Mouse (Mus musculus): Measurements from ENCODE around the gene Slc5a2. TPM values are rescaled to one million over a fixed set of nuclear protein-coding genes. Genes with fewer than 3 reads are reported as not detected.

Slc5a2 gene
- total RNA-seq (2021), result not detected
- long read RNA-seq, experiment 1, result 0 reads
- long read RNA-seq, experiment 2, result 0 reads

DNA sequence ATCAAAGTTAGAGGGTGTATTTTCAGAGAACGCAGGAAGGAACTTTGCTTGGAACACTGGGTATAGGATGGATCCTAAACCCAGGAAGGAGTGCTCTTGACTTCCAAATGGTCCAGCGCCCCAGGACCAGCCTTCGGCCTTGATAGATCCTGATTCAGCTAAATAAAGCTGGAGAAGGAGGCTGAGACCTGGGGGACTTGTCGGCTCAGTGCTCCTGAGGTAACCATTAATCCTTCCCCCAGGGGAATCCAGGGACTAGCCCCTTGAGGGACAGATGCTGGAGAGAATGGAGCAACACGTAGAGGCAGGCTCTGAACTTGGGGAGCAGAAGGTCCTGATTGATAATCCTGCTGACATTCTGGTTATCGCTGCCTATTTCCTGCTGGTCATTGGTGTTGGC lies at the start of gene Slc5a2:
Slc5a2 (plus strand) TSS at position 247 of the 400 bp plus-strand sequence.
- no peak within 1 kb of the TSS for H3K4me3 ChIP-seq
- H3K27ac ChIP-seq, result no peak within 1 kb of the TSS
- no peak for DNase-seq (ENCODE audit: low spot score in 2 of 2)
- TF ChIP-seq CTCF (conservative IDR thresholded peaks at IDR 0.05), result no peak

GRCm38 (mm10) chr7:128219952-128220351 lies 45.5 kb upstream of the Slc5a2 start:
- DNase-seq (ENCODE audit: low spot score in 2 of 2), result no peak
- no peak for TF ChIP-seq CTCF (conservative IDR thresholded peaks at IDR 0.05)
- peak overlapping the region; percentile 64; the same call in 1 of the 2 replicates for H3K27ac ChIP-seq
- H3K4me3 ChIP-seq, result no peak overlapping the region

DNA sequence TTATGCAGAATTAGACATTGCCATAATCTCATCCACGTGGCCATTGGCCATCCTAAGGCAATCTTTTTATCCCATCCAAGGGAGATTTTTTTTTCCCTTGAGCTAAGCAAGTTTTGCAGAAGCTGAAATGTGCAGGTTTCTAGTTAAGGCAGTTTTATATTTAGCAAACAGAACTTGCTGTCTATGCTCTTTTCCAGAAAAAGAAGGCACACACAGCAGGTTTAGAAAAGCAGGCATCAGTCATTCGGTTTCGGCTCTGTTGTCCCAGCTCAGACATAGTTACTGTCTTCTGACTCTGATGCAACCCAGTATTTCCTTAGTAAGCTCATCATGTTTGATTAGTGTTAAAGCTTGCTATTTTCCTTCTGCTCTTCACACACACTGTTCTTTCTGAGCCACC lies 44.5 kb upstream of the Slc5a2 start:
- no peak for TF ChIP-seq CTCF (conservative IDR thresholded peaks at IDR 0.05)
- Histone ChIP-seq H3K27ac (peak overlapping the region; percentile 64; the same call in 1 of the 2 replicates), H3K4me3 (no peak overlapping the region)
- DNase-seq (ENCODE audit: low spot score in 2 of 2), result peak in 1 of 2 experiments; percentile 34

DNA sequence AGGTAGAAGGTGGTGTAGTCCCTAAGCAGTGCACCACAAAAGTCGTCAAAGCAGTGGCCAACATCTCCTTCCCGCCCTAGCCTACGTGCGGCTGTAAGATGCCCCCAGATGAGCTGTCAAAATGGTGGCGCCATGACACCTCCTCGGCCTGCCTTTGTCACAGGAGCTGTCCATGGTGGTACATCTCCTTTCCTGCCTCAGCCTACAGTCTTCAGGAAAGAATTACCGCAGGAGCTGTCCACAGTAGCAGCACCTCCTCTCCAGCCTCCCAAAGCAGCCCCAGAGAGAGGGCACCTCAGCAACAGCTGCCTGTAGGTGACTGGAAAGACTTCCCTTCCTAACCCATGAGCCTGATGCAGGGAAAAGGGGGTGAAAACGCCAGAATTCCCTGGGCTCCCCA lies 33.7 kb upstream of the Slc5a2 start:
- TF ChIP-seq CTCF (conservative IDR thresholded peaks at IDR 0.05), result no peak
- Histone ChIP-seq H3K4me3 (no peak overlapping the region), H3K27ac (no peak overlapping the region)
- DNase-seq (ENCODE audit: low spot score in 2 of 2), result no peak

DNA sequence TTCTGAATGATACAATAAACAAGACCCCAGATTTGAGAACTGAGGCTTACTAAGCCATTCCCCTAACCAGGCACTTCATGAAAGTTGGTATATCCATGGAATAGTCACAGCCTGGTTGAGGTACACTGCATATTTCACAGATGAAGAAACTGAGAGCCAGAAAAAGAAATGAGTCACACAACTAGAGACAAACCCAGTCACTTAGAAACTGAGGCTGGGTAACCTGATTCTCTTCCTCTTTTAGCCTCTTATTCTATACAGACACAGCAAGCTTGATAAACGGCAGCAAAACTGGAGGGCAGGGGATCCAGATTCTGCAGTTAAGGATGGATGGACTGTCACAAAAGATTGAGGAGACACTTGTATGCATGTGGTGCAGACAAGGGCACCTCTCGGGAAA lies 30.7 kb upstream of the Slc5a2 start:
- DNase-seq (ENCODE audit: low spot score in 2 of 2), result no peak
- no peak for TF ChIP-seq CTCF (conservative IDR thresholded peaks at IDR 0.05)
- Histone ChIP-seq H3K4me3 (no peak overlapping the region), H3K27ac (no peak overlapping the region)

DNA sequence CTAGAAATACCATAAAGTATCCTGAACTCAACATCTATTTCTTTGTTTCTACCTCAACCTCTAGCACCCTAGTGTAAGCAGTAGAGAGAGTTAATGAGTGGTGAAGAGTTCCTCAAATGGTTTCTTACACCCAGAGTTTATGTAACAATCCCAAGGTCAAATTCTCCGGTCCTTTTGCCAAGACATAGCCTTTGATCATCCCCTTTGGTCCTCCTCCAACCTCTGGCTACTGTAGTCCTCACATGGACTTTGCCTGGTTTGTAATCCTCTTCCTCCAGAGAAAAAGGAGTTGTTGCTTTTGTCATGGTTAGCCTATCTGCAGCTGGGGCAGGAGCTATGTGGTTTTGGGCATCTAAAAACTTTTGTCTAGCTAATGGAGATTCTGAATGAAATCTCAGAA lies 30.0 kb upstream of the Slc5a2 start:
- DNase-seq (ENCODE audit: low spot score in 2 of 2), result no peak
- Histone ChIP-seq H3K4me3 (no peak overlapping the region), H3K27ac (no peak overlapping the region)
- TF ChIP-seq CTCF (conservative IDR thresholded peaks at IDR 0.05), result no peak

GRCm38 (mm10) chr7:128236426-128236825 lies 29.0 kb upstream of the Slc5a2 start:
- no peak for TF ChIP-seq CTCF (conservative IDR thresholded peaks at IDR 0.05)
- Histone ChIP-seq H3K27ac (peak overlapping the region; percentile 96; the same call in 1 of the 2 replicates), H3K4me3 (no peak overlapping the region)
- no peak for DNase-seq (ENCODE audit: low spot score in 2 of 2)

DNA sequence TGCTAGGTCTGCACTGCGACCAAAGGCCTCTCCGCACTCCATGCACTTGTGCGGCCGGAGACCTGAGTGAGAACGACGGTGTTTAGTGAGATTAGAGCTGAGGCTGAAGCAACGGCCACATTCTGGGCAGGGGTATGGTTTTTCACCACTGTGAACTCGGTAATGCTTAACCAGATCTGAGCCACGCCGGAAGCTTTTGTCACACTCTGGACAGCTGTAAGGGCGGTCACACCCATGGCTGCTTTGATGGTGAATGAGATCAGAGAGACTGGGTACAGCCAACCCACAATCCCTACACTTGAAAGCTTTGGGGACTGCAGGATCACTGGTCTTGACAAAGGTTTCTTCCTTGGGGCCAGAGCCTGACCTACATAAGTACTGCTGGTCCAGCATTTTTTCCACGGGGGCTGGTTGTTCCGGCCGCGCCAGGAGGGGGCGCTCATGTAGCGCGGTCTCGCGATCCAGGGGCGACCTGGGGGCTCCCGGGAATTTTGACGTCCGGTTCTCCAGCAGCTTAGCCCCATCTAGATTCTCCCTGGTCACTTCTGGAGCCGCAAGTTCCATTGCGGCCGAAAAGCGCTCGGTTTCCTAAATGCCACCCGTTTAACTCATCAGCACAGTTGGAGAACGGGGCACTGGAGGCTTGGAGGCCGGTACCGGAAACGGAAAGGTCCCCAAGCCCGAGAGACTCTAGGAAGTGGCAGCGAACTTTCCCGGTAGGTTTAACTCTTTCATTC lies 28.4 kb upstream of the Slc5a2 start, which contains the start of gene Armc5:
Armc5 (plus strand) TSS at position 487 of the 737 bp plus-strand sequence.
- DNase-seq (ENCODE audit: low spot score in 2 of 2), result peak; percentile 61 to 87
- H3K4me3 ChIP-seq, result peak within 1 kb of the TSS; percentile 88
- TF ChIP-seq CTCF (conservative IDR thresholded peaks at IDR 0.05), result peak; percentile 96
- H3K27ac ChIP-seq, result peak within 1 kb of the TSS; percentile 96

- Histone ChIP-seq H3K27ac (peak overlapping the region; percentile 96), H3K4me3 (peak overlapping the region; percentile 88)
- TF ChIP-seq CTCF (conservative IDR thresholded peaks at IDR 0.05), result no peak
- no peak for DNase-seq (ENCODE audit: low spot score in 2 of 2)
These were observed 27.9 kb upstream of the Slc5a2 start for GRCm38 (mm10) chr7:128237593-128237926.

- TF ChIP-seq CTCF (conservative IDR thresholded peaks at IDR 0.05), result peak; percentile 38; the same call in 1 of the 2 replicates
- Histone ChIP-seq H3K4me3 (peak within 1 kb of the TSS; percentile 88), H3K27ac (peak within 1 kb of the TSS; percentile 96)
- peak; percentile 99 for DNase-seq (ENCODE audit: low spot score in 2 of 2)
These were observed 27.3 kb upstream of the Slc5a2 start, which contains the start of gene 9130023H24Rik for GRCm38 (mm10) chr7:128237927-128238778. 9130023H24Rik (minus strand) TSS chr7:128238031.

GRCm38 (mm10) chr7:128238991-128239390 lies 26.5 kb upstream of the Slc5a2 start:
- TF ChIP-seq CTCF (conservative IDR thresholded peaks at IDR 0.05), result peak; percentile 70
- Histone ChIP-seq H3K27ac (no peak overlapping the region; the same call in 1 of the 2 replicates), H3K4me3 (peak overlapping the region; percentile 88)
- DNase-seq (ENCODE audit: low spot score in 2 of 2), result no peak

- Histone ChIP-seq H3K4me3 (no peak overlapping the region), H3K27ac (no peak overlapping the region)
- no peak for TF ChIP-seq CTCF (conservative IDR thresholded peaks at IDR 0.05)
- DNase-seq (ENCODE audit: low spot score in 2 of 2), result no peak
These were observed 25.2 kb upstream of the Slc5a2 start for GRCm38 (mm10) chr7:128240131-128240784.

DNA sequence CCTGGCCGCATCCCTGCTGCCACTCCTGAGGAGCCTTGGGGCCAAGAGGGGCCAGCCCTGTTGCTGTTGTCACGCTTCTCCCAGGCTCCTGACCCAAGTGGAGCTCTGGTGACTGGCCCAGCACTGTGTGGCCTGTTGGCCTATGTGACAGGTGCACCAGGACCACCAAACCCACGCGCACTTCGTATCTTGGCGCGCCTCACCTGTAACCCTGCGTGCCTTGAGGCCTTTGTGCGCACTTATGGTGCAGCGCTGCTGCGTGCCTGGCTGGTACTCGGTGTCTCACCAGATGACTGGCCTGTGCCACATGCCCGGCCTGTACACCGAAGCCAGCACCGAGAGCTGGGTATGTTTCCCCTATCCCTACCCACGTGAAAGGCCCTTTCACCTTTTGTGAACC lies 23.1 kb upstream of the Slc5a2 start:
- no peak for DNase-seq (ENCODE audit: low spot score in 2 of 2)
- no peak for TF ChIP-seq CTCF (conservative IDR thresholded peaks at IDR 0.05)
- no peak overlapping the region for H3K4me3 ChIP-seq
- no peak overlapping the region for H3K27ac ChIP-seq

Measured in layer of hippocampus, adult 2 months (tissue).